Mouse (Mus musculus) stomach, postnatal 0 days (tissue): ENCODE measurements around the gene Fam69a. TPM values are rescaled to one million over a fixed set of nuclear protein-coding genes. Genes with fewer than 3 reads are reported as not detected.

ENCODE experiments used
- ATAC-seq: fragments of 200-750 bp; cut with Nextera tagmentation; 2 replicates; pipeline ENCODE4 v1.8.0; 2017; ENCODE audit not compliant: low FRiP score, low TSS enrichment
- DNase-seq: peaks from one replicate; pipeline ENCODE4 v3.0.0-alpha.2; 2016; ENCODE audit warnings: low spot score
- H3K27ac ChIP-seq: fragments of 300-500 bp; sonication (generic); replicated peaks from 2 replicates; pipeline ENCODE4 v1.5.1; 2014; ENCODE audit warnings: mild to moderate bottlenecking, control low read depth
- H3K27me3 ChIP-seq: fragments of 300-500 bp; sonication (generic); 2 replicates; pipeline ENCODE4 v1.6.1; 2014; ENCODE audit warnings: low read length; ENCODE audit not compliant: control insufficient read depth, insufficient read depth
- H3K36me3 ChIP-seq: fragments of 300-500 bp; sonication (generic); 2 replicates; pipeline ENCODE4 v1.6.1; 2014; ENCODE audit warnings: low read length, mixed read lengths; ENCODE audit not compliant: control insufficient read depth, insufficient read depth
- H3K4me1 ChIP-seq: fragments of 300-500 bp; sonication (generic); replicated peaks from 2 replicates; pipeline ENCODE4 v1.6.1; 2014; ENCODE audit warnings: antibody characterized with exemption; ENCODE audit not compliant: control insufficient read depth, insufficient read depth
- H3K4me2 ChIP-seq: fragments of 300-500 bp; sonication (generic); replicated peaks from 2 replicates; pipeline ENCODE4 v1.6.1; 2014; ENCODE audit warnings: low read depth, mild to moderate bottlenecking, control low read depth, moderate library complexity
- H3K4me3 ChIP-seq: fragments of 300-500 bp; sonication (generic); 2 replicates; pipeline ENCODE4 v1.5.1; 2014; ENCODE audit warnings: low read depth, low read length, control low read depth
- H3K9ac ChIP-seq: fragments of 300-500 bp; sonication (generic); 2 replicates; pipeline ENCODE4 v1.6.1; 2014; ENCODE audit warnings: mild to moderate bottlenecking, low read length, control low read depth, mixed read lengths
- H3K9me3 ChIP-seq: fragments of 300-500 bp; sonication (generic); 2 replicates; pipeline ENCODE4 v1.6.1; 2016; ENCODE audit warnings: low read length; ENCODE audit not compliant: control insufficient read depth
- CTCF ChIP-seq: IDR thresholded peaks from 2 replicates; pipeline ENCODE4 v1.5.1; 2016; ENCODE audit warnings: antibody characterized with exemption, low read depth, mild to moderate bottlenecking, moderate library complexity
- EP300 ChIP-seq: optimal IDR thresholded peaks from 2 replicates; pipeline ENCODE3; 2016; ENCODE audit warnings: antibody characterized with exemption
- WGBS: fragments of 180-500 bp; shearing (Covaris S2); extraction: QIAGEN DNeasy Blood & Tissue Kit; methylation state at CpG from one replicate; pipeline ENCODE4 v1.1.7; 2014; 5-methylcytosine and 5-hydroxymethylcytosine counted together
- polyA plus RNA-seq: library from polyadenylated mRNA; unstranded; fragments of >200 nt; fragmentation: Nextera tagmentation; extraction: Ambion mirVana; gene quantifications from 2 replicates; pipeline ENCODE4 v1.2.1, GENCODE M21; 2015

Gene Fam69a
- polyA plus RNA-seq, 1 experiment from 2014 or later, result 16.3 TPM

DNA sequence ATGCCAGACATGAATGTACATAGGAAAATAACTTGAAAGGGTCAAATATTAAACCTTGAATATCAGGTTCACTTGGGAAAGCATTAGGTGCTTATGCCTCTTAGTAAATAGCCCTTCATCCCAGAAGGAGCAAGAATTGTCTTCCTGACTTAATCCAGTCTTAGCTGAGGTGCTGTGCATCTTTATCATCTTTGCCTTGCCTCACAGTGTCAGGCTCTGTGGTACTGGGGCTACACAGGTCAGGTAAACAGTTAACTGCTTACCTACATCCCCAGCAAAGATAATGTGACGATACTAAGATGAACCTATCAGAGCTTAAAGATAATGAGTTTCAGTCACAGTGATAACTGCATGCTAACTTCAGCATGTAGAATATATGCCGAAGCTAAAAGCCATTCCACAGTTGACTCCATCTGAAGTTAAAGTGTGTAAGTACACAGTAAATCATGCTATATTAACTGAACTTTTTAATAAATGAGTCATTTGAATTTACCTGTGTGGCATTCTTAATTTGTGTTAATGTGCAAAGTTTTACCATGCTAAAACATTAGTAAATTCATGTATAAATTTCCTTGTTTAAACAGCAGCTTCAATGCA is 78.3 kb downstream of the Fam69a start:
- 78% methylated on average over 2 of the region's 2 CpGs for WGBS
- Histone ChIP-seq H3K9me3 (no peaks in the 10 kb centered on the region), H3K4me1 (no peaks in the 10 kb centered on the region), H3K9ac (no peak overlapping the region), H3K4me3 (no peak overlapping the region), H3K27ac (no peak overlapping the region), H3K36me3 (peaks cover 18% of the 10 kb centered on the region), H3K27me3 (no peaks in the 10 kb centered on the region), H3K4me2 (no peak overlapping the region)
- ATAC-seq (no peak; the same call in 1 of the 2 replicates), DNase-seq (no peak)
- TF ChIP-seq EP300 (no peak), CTCF (no peak)

DNA sequence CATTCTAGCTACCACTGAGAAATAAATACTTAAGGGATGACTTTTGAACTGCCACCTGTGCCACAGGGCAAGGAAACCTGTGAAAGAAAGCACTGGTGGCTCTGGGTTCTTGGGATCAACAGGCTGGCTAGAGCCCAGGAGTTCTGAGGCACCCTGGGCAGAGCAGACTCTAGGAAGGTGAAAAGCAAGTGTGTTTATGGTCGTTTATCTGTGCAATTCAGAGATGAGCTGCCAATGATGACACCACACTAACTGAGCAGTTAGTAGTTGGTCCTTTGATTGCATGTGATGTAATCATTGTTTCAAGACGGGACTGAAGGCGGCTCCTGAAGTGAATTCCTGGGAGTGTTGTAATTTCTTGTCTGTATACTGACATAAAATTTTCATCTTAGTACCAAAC is 82.6 kb downstream of the Fam69a start:
- Histone ChIP-seq H3K4me1 (no peaks in the 10 kb centered on the region), H3K27me3 (no peaks in the 10 kb centered on the region), H3K27ac (no peak overlapping the region), H3K9ac (no peak overlapping the region), H3K36me3 (peaks cover 18% of the 10 kb centered on the region), H3K9me3 (no peaks in the 10 kb centered on the region), H3K4me2 (no peak overlapping the region), H3K4me3 (no peak overlapping the region)
- WGBS, result 72% methylated on average over 3 of the region's 3 CpGs
- DNase-seq (no peak), ATAC-seq (no peak)
- TF ChIP-seq EP300, result no peak
- TF ChIP-seq CTCF, result no peak

DNA sequence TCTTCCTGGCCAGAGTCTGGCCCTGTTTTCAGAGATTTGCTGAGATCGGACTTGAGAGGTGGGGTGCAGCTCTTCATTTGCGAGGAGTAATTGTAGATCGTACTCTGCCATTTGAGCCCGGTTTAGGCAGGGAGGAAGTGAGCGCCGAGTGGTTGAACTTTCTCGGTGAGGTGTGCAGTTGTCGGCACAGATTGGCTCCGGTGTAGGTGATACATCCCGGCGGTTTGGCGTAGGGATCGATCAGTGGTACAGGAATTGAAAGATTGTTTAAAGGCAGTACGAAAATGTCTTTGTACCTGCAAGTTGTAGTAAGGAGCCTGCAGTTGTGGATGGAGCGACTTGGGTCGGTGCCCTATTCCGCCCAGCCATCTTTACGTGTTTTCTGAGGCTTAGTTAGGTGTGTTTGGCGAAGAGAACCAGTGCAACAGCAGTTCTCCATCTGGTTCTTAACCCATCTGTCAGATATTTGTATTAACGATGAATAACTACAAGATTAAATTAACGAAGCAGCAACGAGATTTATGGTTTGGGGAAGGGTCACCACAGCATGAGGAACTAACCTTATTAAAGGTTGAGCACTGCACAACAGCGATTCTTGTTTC is 85.8 kb downstream of the Fam69a start:
- Histone ChIP-seq H3K9ac (peak overlapping the region; percentile 99), H3K4me3 (peak overlapping the region; percentile 99), H3K4me1 (no peaks in the 10 kb centered on the region), H3K27me3 (no peaks in the 10 kb centered on the region), H3K36me3 (peaks cover 5% of the 10 kb centered on the region), H3K27ac (peak overlapping the region; percentile 91), H3K4me2 (peak overlapping the region; percentile 61), H3K9me3 (no peaks in the 10 kb centered on the region)
- DNase-seq, result no peak
- peak; percentile 55 for ATAC-seq
- TF ChIP-seq EP300, result no peak
- TF ChIP-seq CTCF, result no peak
- under 1% methylated on average over 23 of the region's 23 CpGs for WGBS

DNA sequence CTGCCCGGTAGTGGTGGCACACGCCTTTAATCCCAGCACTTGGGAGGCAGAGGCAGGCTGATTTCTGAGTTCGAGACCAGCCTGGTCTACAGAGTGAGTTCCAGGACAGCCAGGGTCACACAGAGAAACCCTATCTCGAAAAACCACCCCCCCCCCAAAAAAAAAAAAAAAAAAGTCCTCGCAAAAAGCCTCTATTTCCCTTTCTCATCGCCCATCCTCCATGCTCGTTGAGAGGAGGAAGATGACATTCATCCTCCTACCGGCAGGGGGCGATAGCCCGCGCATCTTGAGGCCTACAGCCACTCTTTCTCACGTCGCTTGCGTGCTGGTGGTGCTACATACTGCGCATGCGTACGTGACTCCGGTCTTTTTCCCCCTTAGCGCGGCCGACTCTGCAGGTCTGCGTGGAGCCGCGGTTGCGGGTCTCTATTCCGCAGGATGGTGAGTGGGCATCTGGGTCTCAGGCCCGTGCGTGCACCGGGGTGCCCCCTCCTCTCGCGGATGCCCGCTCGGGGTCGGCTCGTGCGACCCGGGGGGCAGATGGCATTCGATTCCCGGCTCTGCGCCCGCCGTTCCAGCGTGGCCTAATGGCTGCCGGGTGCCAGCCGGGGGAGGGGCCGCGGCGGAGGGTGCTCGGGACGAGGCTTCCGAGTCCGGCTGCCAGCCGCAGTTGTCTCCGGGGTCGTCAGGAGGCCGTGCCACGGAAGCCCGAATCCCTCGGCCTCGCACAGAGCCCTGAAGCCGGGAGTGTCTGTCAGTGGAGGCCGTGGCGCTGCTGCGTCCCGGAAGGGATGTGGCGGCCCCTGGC is 86.5 kb downstream of the Fam69a start, which contains the start of gene Rpl5:
Gene Rpl5 (plus strand): TSS at position 297 of the 808 bp plus-strand sequence.
- Histone ChIP-seq H3K4me3 (peak within 1 kb of the TSS; percentile 99), H3K27me3 (no peaks in the 10 kb centered on the region), H3K27ac (peak within 1 kb of the TSS; percentile 91), H3K4me2 (peak within 1 kb of the TSS; percentile 61), H3K4me1 (no peaks in the 10 kb centered on the region), H3K9me3 (no peaks in the 10 kb centered on the region), H3K36me3 (peaks cover 3% of the 10 kb centered on the region; the same call in 1 of the 2 replicates), H3K9ac (peak within 1 kb of the TSS; percentile 99)
- peak; percentile 98 for ATAC-seq
- 3% methylated on average over 66 of the region's 66 CpGs for WGBS
- DNase-seq, result peak; percentile 92
- TF ChIP-seq CTCF (peak; percentile 97), EP300 (no peak)

DNA sequence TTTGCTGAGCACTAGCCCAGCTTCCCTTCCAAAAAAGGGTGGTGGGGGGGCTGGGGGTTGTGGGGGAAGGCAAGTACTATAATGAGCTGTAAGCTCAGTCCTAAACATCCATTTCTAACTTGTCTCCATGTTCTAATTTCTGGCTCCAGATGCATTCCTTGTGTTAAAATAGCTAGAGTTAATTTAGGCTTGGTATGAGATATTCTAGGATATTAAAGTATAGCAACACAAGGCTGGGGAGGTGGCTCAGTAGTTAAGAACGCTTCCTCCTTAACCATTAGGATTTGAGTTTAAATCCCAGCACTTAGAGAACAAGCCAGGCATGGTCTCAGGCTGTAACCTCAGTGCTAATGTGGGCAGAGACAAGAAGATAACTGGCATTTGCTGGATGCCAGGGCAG is 90.6 kb downstream of the Fam69a start:
- DNase-seq (no peak), ATAC-seq (no peak)
- H3K27me3 ChIP-seq, result no peaks in the 10 kb centered on the region
- H3K4me3 ChIP-seq, result no peak overlapping the region
- TF ChIP-seq CTCF, result no peak
- TF ChIP-seq EP300, result no peak
- no peaks in the 10 kb centered on the region for H3K9me3 ChIP-seq
- no peaks in the 10 kb centered on the region for H3K4me1 ChIP-seq
- no peaks in the 10 kb centered on the region for H3K36me3 ChIP-seq
- H3K27ac ChIP-seq, result no peak overlapping the region
- H3K9ac ChIP-seq, result no peak overlapping the region
- no peak overlapping the region for H3K4me2 ChIP-seq
- 59% methylated on average over 1 of the region's 1 CpGs for WGBS

DNA sequence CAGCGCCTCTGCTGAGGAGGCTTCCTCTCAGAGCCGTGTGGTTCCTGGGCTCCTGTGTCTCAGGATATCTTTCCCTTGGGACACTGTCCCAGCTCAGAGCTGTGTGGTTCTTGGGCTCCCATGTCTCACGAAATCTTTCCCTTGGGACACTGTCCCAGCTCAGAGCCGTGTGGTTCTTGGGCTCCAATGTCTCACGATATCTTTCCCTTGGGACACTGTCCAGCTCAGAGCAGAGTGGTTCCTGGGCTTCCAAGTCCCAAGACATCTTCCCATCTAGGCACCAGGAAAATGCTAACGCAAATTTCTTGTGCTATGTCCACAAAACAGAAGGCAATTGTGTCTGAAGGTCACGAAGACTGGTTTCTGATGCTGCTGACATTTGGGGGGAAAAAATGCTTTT is 92.2 kb downstream of the Fam69a start:
- TF ChIP-seq EP300, result no peak
- ATAC-seq (no peak), DNase-seq (no peak)
- WGBS, result 65% methylated on average over 7 of the region's 7 CpGs
- Histone ChIP-seq H3K9ac (no peak overlapping the region), H3K4me2 (no peak overlapping the region), H3K4me3 (no peak overlapping the region), H3K27me3 (no peaks in the 10 kb centered on the region), H3K36me3 (no peaks in the 10 kb centered on the region), H3K27ac (no peak overlapping the region), H3K9me3 (no peaks in the 10 kb centered on the region), H3K4me1 (no peaks in the 10 kb centered on the region)
